Mouse (Mus musculus) kidney, adult 2 months (tissue): ENCODE measurements at regions not wholly inside any gene's neighbourhood (a gene's known extent, or its start where the extent isn't known, plus 50 kb on each side); places are given as distances from the start of the nearest gene placed in this dataset.

Experiments
- DNase-seq: peaks from one replicate; pipeline ENCODE4 v3.0.0; 2021
- H3K27ac ChIP-seq: fragments of 200-500 bp; 2 replicates; pipeline ENCODE4 v1.5.1; 2012; ENCODE audit warnings: low read depth, low read length, control low read depth, inconsistent platforms; ENCODE audit not compliant: insufficient read depth
- H3K27me3 ChIP-seq: fragments of 200-500 bp; replicated peaks from 2 replicates; pipeline ENCODE4 v1.6.1; 2012; ENCODE audit warnings: mild to moderate bottlenecking, moderate library complexity, low read length, inconsistent platforms; ENCODE audit not compliant: control insufficient read depth, insufficient read depth
- H3K36me3 ChIP-seq: fragments of 200-500 bp; 2 replicates; pipeline ENCODE4 v1.6.1; 2012; ENCODE audit warnings: mild to moderate bottlenecking, moderate library complexity, low read length, inconsistent platforms; ENCODE audit not compliant: control insufficient read depth, insufficient read depth
- H3K4me1 ChIP-seq: fragments of 200-500 bp; 2 replicates; pipeline ENCODE4 v1.6.1; 2011; ENCODE audit warnings: low read length; ENCODE audit not compliant: control insufficient read depth, insufficient read depth
- H3K4me3 ChIP-seq: fragments of 200-500 bp; 2 replicates; pipeline ENCODE4 v1.5.1; 2011; ENCODE audit warnings: mild to moderate bottlenecking, low read depth, low read length, control low read depth; ENCODE audit not compliant: insufficient read depth
- CTCF ChIP-seq: fragments of 200-500 bp; conservative IDR thresholded peaks from 2 replicates; pipeline ENCODE4 v1.5.1; 2011; ENCODE audit warnings: low read depth, mild to moderate bottlenecking, control low read depth, low read length, moderate library complexity, mixed read lengths; ENCODE audit not compliant: insufficient read depth, insufficient read length
- POLR2A ChIP-seq: fragments of 200-500 bp; IDR thresholded peaks from one replicate; pipeline ENCODE4 v1.6.1; 2011; ENCODE audit warnings: low read depth, low read length, control low read depth
- WGBS: fragments of 180-500 bp; shearing (Covaris S2); methylation state at CpG from one replicate; pipeline ENCODE4 v1.1.7; 2018; 5-methylcytosine and 5-hydroxymethylcytosine counted together

- Histone ChIP-seq H3K27ac (no peak overlapping the region), H3K27me3 (no peaks in the 10 kb centered on the region), H3K36me3 (no peaks in the 10 kb centered on the region), H3K4me3 (no peak overlapping the region), H3K4me1 (no peaks in the 10 kb centered on the region)
- DNase-seq, result no peak
- TF ChIP-seq CTCF, result no peak
- TF ChIP-seq POLR2A, result no peak
- 78% methylated on average over 5 of the region's 5 CpGs for WGBS
These were observed 572.4 kb upstream of the Kif18a start for GRCm38 (mm10) chr2:108707856-108708855.

GRCm38 (mm10) chr2:108742079-108742478 lies 538.5 kb upstream of the Kif18a start:
- WGBS, result 81% methylated on average over 3 of the region's 3 CpGs

DNA sequence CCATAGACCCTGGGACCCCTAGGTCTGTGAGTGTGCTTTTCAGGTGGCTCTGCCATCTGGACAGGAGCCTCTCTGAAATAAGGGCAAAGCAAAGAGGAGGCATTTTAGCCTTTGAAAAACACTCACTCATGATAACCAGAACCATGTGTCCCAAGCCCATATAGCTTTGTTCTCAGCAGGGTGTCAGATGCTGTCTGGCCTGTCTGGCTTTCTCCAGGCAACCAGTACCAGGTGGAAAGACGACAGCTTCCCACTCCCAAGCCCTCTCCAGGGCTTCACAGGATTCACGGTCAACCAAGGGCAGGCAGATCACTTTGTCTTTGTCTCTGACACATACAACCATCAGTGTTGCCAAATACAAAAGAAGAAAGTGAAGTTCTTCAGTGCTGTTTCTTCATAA lies 537.0 kb upstream of the Kif18a start:
- no peak for TF ChIP-seq POLR2A
- WGBS, result 43% methylated on average over 2 of the region's 2 CpGs
- H3K4me3 ChIP-seq, result no peak overlapping the region
- H3K4me1 ChIP-seq, result no peaks in the 10 kb centered on the region
- DNase-seq, result no peak
- no peaks in the 10 kb centered on the region for H3K36me3 ChIP-seq
- H3K27me3 ChIP-seq, result no peaks in the 10 kb centered on the region
- no peak overlapping the region for H3K27ac ChIP-seq

More at GRCm38 (mm10) chr2:108742079-108742478, 538.5 kb upstream of the Kif18a start:
- Histone ChIP-seq H3K36me3 (no peaks in the 10 kb centered on the region), H3K4me1 (no peaks in the 10 kb centered on the region), H3K27ac (no peak overlapping the region), H3K27me3 (no peaks in the 10 kb centered on the region), H3K4me3 (no peak overlapping the region)
- no peak for DNase-seq
- TF ChIP-seq POLR2A, result no peak
- TF ChIP-seq CTCF, result no peak

DNA sequence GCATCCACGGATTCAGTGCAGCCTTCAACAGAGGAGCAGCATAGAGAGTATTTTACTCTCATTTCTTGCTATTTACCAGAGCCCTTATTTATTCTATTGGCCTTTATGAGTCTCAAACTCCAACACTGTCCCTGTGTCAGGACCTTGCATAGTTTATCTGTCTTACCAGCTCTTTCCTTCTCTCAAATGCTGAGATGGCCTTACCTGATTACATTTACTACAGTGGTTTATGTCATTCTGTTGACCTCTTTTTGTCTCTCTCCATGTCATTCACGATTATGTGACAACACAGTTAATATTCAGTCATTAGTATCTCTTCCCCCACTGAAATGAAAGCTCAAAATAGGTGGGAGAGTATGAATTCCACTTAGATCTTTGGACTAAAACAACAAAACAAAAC lies 535.7 kb upstream of the Kif18a start:
- TF ChIP-seq CTCF (no peak), POLR2A (no peak)
- Histone ChIP-seq H3K36me3 (no peaks in the 10 kb centered on the region), H3K4me1 (no peaks in the 10 kb centered on the region), H3K27me3 (no peaks in the 10 kb centered on the region), H3K4me3 (no peak overlapping the region), H3K27ac (no peak overlapping the region)
- no peak for DNase-seq
- 65% methylated on average over 2 of the region's 2 CpGs for WGBS

GRCm38 (mm10) chr2:108753494-108754225 lies 526.9 kb upstream of the Kif18a start:
- WGBS, result 67% methylated on average over 3 of the region's 3 CpGs
- H3K4me3 ChIP-seq, result no peak overlapping the region

DNA sequence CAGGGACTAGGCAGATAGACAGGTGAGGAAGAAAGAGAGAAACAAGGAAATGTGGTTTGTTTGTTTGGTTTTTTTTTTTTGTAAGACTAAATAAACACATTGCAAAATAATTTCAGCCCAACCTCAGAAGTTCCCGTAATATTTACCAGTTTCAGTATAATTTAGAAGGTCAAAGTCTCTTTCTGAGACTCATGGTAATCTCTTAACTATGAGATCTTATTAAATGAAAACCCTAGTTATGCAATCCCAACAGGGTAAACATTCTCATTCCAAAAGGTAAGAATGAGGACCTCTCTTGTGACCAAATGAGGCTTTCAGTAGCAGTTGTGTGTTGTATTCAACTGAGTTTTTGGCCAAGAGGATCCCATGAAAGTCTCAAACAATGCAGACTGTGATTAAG lies 524.7 kb upstream of the Kif18a start:
- H3K36me3 ChIP-seq, result no peaks in the 10 kb centered on the region
- peak; percentile 18 for DNase-seq
- TF ChIP-seq POLR2A (no peak), CTCF (no peak)
- 46% methylated on average over 1 of the region's 1 CpGs for WGBS
- H3K4me3 ChIP-seq, result no peak overlapping the region
- peak overlapping the region; percentile 23; the same call in 1 of the 2 replicates for H3K27ac ChIP-seq
- H3K27me3 ChIP-seq, result no peaks in the 10 kb centered on the region
- H3K4me1 ChIP-seq, result peaks cover 2% of the 10 kb centered on the region; the same call in 1 of the 2 replicates

More at GRCm38 (mm10) chr2:108753494-108754225, 526.9 kb upstream of the Kif18a start:
- no peak overlapping the region for H3K27ac ChIP-seq
- no peak for DNase-seq
- no peaks in the 10 kb centered on the region for H3K36me3 ChIP-seq
- peaks cover 2% of the 10 kb centered on the region; the same call in 1 of the 2 replicates for H3K4me1 ChIP-seq
- no peak for TF ChIP-seq CTCF
- no peak for TF ChIP-seq POLR2A
- no peaks in the 10 kb centered on the region for H3K27me3 ChIP-seq

DNA sequence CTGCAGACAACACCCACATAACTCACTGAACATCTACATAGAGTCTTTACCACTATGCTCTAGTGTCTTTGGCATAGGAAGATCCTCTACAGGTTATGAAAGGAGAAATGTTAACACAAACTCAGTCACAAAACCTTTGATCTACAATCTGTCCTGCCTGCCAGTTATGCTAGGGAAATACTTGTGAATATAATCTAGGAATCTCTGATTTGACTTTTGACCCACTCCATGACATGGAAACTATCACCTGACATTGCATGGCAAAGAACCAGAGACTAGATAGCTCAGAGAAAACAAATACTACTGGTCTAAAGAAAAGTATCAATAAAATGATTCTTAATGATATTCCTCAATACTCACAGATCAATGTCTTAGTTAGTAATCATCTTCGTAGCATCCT lies 524.3 kb upstream of the Kif18a start:
- 95% methylated on average over 1 of the region's 1 CpGs for whole genome bisulfite sequencing
- no peak for DNase-seq
- no peak for TF ChIP-seq CTCF
- TF ChIP-seq POLR2A, result no peak
- H3K27ac ChIP-seq, result peak overlapping the region; percentile 23; the same call in 1 of the 2 replicates
- H3K36me3 ChIP-seq, result no peaks in the 10 kb centered on the region
- H3K4me3 ChIP-seq, result no peak overlapping the region
- peaks cover 2% of the 10 kb centered on the region; the same call in 1 of the 2 replicates for H3K4me1 ChIP-seq
- H3K27me3 ChIP-seq, result no peaks in the 10 kb centered on the region
